Mouse (Mus musculus) hindbrain, embryonic 15.5 days (tissue): Measurements from ENCODE around the gene Fbxl5. TPM values are rescaled to one million over a fixed set of nuclear protein-coding genes. Genes with fewer than 3 reads are reported as not detected.

Source experiments
- ATAC-seq: fragments of 200-750 bp; cut with Nextera tagmentation; 2 replicates; pipeline ENCODE4 v1.8.0; 2017; ENCODE audit warnings: low read depth, moderate number of reproducible peaks, moderate TSS enrichment; ENCODE audit not compliant: low FRiP score
- H3K27ac ChIP-seq: fragments of 300-500 bp; sonication (generic); replicated peaks from 2 replicates; pipeline ENCODE4 v1.5.1; 2015; ENCODE audit warnings: mild to moderate bottlenecking, inconsistent platforms
- H3K27me3 ChIP-seq: fragments of 300-500 bp; sonication (generic); 2 replicates; pipeline ENCODE4 v1.6.1; 2015; ENCODE audit warnings: control low read depth, inconsistent platforms
- H3K36me3 ChIP-seq: fragments of 300-500 bp; sonication (generic); 2 replicates; pipeline ENCODE4 v1.6.1; 2015; ENCODE audit warnings: control low read depth, inconsistent platforms
- H3K4me1 ChIP-seq: fragments of 300-500 bp; sonication (generic); replicated peaks from 2 replicates; pipeline ENCODE4 v1.6.1; 2015; ENCODE audit warnings: control low read depth, inconsistent platforms
- H3K4me2 ChIP-seq: fragments of 300-500 bp; sonication (generic); 2 replicates; pipeline ENCODE4 v1.6.1; 2015; ENCODE audit warnings: moderate library complexity, mild to moderate bottlenecking, inconsistent platforms
- H3K4me3 ChIP-seq: fragments of 300-500 bp; sonication (generic); 2 replicates; pipeline ENCODE4 v1.5.1; 2015; ENCODE audit warnings: mild to moderate bottlenecking, inconsistent platforms
- H3K9ac ChIP-seq: fragments of 300-500 bp; sonication (generic); 2 replicates; pipeline ENCODE4 v1.6.1; 2015; ENCODE audit warnings: inconsistent platforms
- H3K9me3 ChIP-seq: fragments of 300-500 bp; sonication (generic); 2 replicates; pipeline ENCODE4 v1.6.1; 2016; ENCODE audit warnings: control low read depth, inconsistent platforms
- whole genome bisulfite sequencing: fragments of 180-500 bp; shearing (Covaris S2); methylation state at CpG from one replicate; pipeline ENCODE4 v1.1.7; 2015; 5-methylcytosine and 5-hydroxymethylcytosine counted together
- polyA plus RNA-seq: library from polyadenylated mRNA; unstranded; fragments of >200 nt; fragmentation: Nextera tagmentation; extraction: Ambion mirVana; gene quantifications from 2 replicates; pipeline ENCODE4 v1.2.1, GENCODE M21; 2015

The Fbxl5 gene
- polyA plus RNA-seq, 1 experiment from 2014 or later: 74.4 TPM

GRCm38 (mm10) chr5:43801798-43802197 is 19.6 kb downstream of the Fbxl5 start:
- no peaks in the 10 kb centered on the region for H3K9me3 ChIP-seq
- 93% methylated on average over 4 of the region's 4 CpGs for WGBS
- H3K4me1 ChIP-seq: no peaks in the 10 kb centered on the region
- H3K4me2 ChIP-seq: no peak overlapping the region
- H3K36me3 ChIP-seq: no peaks in the 10 kb centered on the region
- H3K4me3 ChIP-seq: no peak overlapping the region
- H3K9ac ChIP-seq: no peak overlapping the region
- H3K27me3 ChIP-seq: no peaks in the 10 kb centered on the region
- no peak for ATAC-seq
- H3K27ac ChIP-seq: no peak overlapping the region

- H3K4me3 ChIP-seq: no peak overlapping the region
- H3K9ac ChIP-seq: no peak overlapping the region
- H3K27ac ChIP-seq: no peak overlapping the region
- no peaks in the 10 kb centered on the region for H3K9me3 ChIP-seq
- H3K4me1 ChIP-seq: no peaks in the 10 kb centered on the region
- H3K27me3 ChIP-seq: no peaks in the 10 kb centered on the region
- no peaks in the 10 kb centered on the region for H3K36me3 ChIP-seq
- no peak overlapping the region for H3K4me2 ChIP-seq
- ATAC-seq: no peak
Measured at GRCm38 (mm10) chr5:43801253-43801652, 20.2 kb downstream of the Fbxl5 start.

GRCm38 (mm10) chr5:43800700-43801099 is 20.7 kb downstream of the Fbxl5 start:
- Histone ChIP-seq H3K9ac (no peak overlapping the region), H3K4me2 (no peak overlapping the region), H3K27me3 (no peaks in the 10 kb centered on the region), H3K4me3 (no peak overlapping the region), H3K4me1 (no peaks in the 10 kb centered on the region), H3K36me3 (no peaks in the 10 kb centered on the region), H3K27ac (no peak overlapping the region), H3K9me3 (no peaks in the 10 kb centered on the region)
- WGBS: 82% methylated on average over 1 of the region's 1 CpGs
- no peak for ATAC-seq

- H3K4me2 ChIP-seq: no peak overlapping the region
- no peak for ATAC-seq
- H3K9me3 ChIP-seq: no peaks in the 10 kb centered on the region
- H3K4me1 ChIP-seq: no peaks in the 10 kb centered on the region
- H3K4me3 ChIP-seq: no peak overlapping the region
- WGBS: 88% methylated on average over 5 of the region's 5 CpGs
- no peak overlapping the region for H3K27ac ChIP-seq
- H3K36me3 ChIP-seq: no peaks in the 10 kb centered on the region
- no peak overlapping the region for H3K9ac ChIP-seq
- H3K27me3 ChIP-seq: no peaks in the 10 kb centered on the region
Measured at GRCm38 (mm10) chr5:43799530-43799929, 21.9 kb downstream of the Fbxl5 start.

- H3K27ac ChIP-seq: no peak overlapping the region
Measured at GRCm38 (mm10) chr5:43792354-43792753, 29.1 kb downstream of the Fbxl5 start.

GRCm38 (mm10) chr5:43787976-43788752 is 33.3 kb downstream of the Fbxl5 start:
- 82% methylated on average over 9 of the region's 9 CpGs for WGBS
- Histone ChIP-seq H3K9ac (no peak overlapping the region), H3K36me3 (no peaks in the 10 kb centered on the region), H3K27me3 (no peaks in the 10 kb centered on the region), H3K4me2 (no peak overlapping the region), H3K4me1 (no peaks in the 10 kb centered on the region), H3K9me3 (no peaks in the 10 kb centered on the region), H3K27ac (no peak overlapping the region), H3K4me3 (no peak overlapping the region)
- ATAC-seq: no peak

More at GRCm38 (mm10) chr5:43792354-43792753, 29.1 kb downstream of the Fbxl5 start:
- no peak for ATAC-seq
- Histone ChIP-seq H3K4me1 (no peaks in the 10 kb centered on the region), H3K4me2 (no peak overlapping the region), H3K9me3 (no peaks in the 10 kb centered on the region), H3K27me3 (no peaks in the 10 kb centered on the region), H3K4me3 (no peak overlapping the region), H3K9ac (no peak overlapping the region), H3K36me3 (no peaks in the 10 kb centered on the region)
- WGBS: 90% methylated on average over 4 of the region's 5 CpGs

GRCm38 (mm10) chr5:43786607-43787006 is 34.8 kb downstream of the Fbxl5 start:
- no peaks in the 10 kb centered on the region for H3K27me3 ChIP-seq
- H3K36me3 ChIP-seq: no peaks in the 10 kb centered on the region
- no peak overlapping the region for H3K4me3 ChIP-seq
- H3K9me3 ChIP-seq: no peaks in the 10 kb centered on the region
- H3K4me1 ChIP-seq: peaks cover 6% of the 10 kb centered on the region
- H3K27ac ChIP-seq: no peak overlapping the region
- no peak for ATAC-seq
- no peak overlapping the region for H3K4me2 ChIP-seq
- whole genome bisulfite sequencing: 94% methylated on average over 4 of the region's 4 CpGs
- no peak overlapping the region for H3K9ac ChIP-seq

- Histone ChIP-seq H3K4me3 (no peak overlapping the region), H3K9me3 (no peaks in the 10 kb centered on the region), H3K27ac (no peak overlapping the region), H3K4me1 (peaks cover 19% of the 10 kb centered on the region), H3K36me3 (no peaks in the 10 kb centered on the region), H3K27me3 (no peaks in the 10 kb centered on the region), H3K9ac (no peak overlapping the region), H3K4me2 (no peak overlapping the region)
- ATAC-seq: no peak
- 93% methylated on average over 2 of the region's 2 CpGs for WGBS
Measured at GRCm38 (mm10) chr5:43783996-43784395, 37.4 kb downstream of the Fbxl5 start.

- ATAC-seq: peak; percentile 95
Measured at GRCm38 (mm10) chr5:43781977-43782930, 39.2 kb downstream of the Fbxl5 start.

GRCm38 (mm10) chr5:43781423-43781976 is 39.9 kb downstream of the Fbxl5 start:
- H3K4me2 ChIP-seq: peak overlapping the region; percentile 84
- 0% methylated on average over 34 of the region's 61 CpGs for WGBS
- H3K9ac ChIP-seq: peak overlapping the region; percentile 95
- H3K4me1 ChIP-seq: peaks cover 24% of the 10 kb centered on the region
- peak overlapping the region; percentile 100 for H3K27ac ChIP-seq
- H3K9me3 ChIP-seq: no peaks in the 10 kb centered on the region
- H3K27me3 ChIP-seq: no peaks in the 10 kb centered on the region
- H3K36me3 ChIP-seq: no peaks in the 10 kb centered on the region
- peak; percentile 86; the same call in 1 of the 2 replicates for ATAC-seq
- peak overlapping the region; percentile 97 for H3K4me3 ChIP-seq

More at GRCm38 (mm10) chr5:43781977-43782930, 39.2 kb downstream of the Fbxl5 start:
- peak overlapping the region; percentile 84 for H3K4me2 ChIP-seq
- H3K4me3 ChIP-seq: peak overlapping the region; percentile 97
- H3K9me3 ChIP-seq: no peaks in the 10 kb centered on the region
- H3K9ac ChIP-seq: peak overlapping the region; percentile 95
- H3K27ac ChIP-seq: peak overlapping the region; percentile 100
- no peaks in the 10 kb centered on the region for H3K36me3 ChIP-seq
- H3K4me1 ChIP-seq: peaks cover 19% of the 10 kb centered on the region
- 3% methylated on average over 82 of the region's 82 CpGs for WGBS
- H3K27me3 ChIP-seq: no peaks in the 10 kb centered on the region

- Histone ChIP-seq H3K9ac (no peak overlapping the region), H3K36me3 (no peaks in the 10 kb centered on the region)
- 93% methylated on average over 3 of the region's 3 CpGs for WGBS
Measured at GRCm38 (mm10) chr5:43778583-43778982, 42.9 kb downstream of the Fbxl5 start.

GRCm38 (mm10) chr5:43776993-43777392 is 44.4 kb downstream of the Fbxl5 start:
- Histone ChIP-seq H3K9me3 (no peaks in the 10 kb centered on the region), H3K27ac (no peak overlapping the region), H3K36me3 (no peaks in the 10 kb centered on the region), H3K4me2 (no peak overlapping the region), H3K27me3 (no peaks in the 10 kb centered on the region), H3K9ac (no peak overlapping the region), H3K4me3 (no peak overlapping the region), H3K4me1 (peaks cover 22% of the 10 kb centered on the region)
- ATAC-seq: no peak
- WGBS: 31% methylated on average over 1 of the region's 1 CpGs

More at GRCm38 (mm10) chr5:43778583-43778982, 42.9 kb downstream of the Fbxl5 start:
- ATAC-seq: no peak
- Histone ChIP-seq H3K9me3 (no peaks in the 10 kb centered on the region), H3K27ac (no peak overlapping the region), H3K4me2 (no peak overlapping the region), H3K4me1 (peaks cover 27% of the 10 kb centered on the region), H3K4me3 (no peak overlapping the region), H3K27me3 (no peaks in the 10 kb centered on the region)
